Mouse (Mus musculus): Measurements from ENCODE around the gene Hspa5.

GRCm38 (mm10) chr2:34809568-34809967, 37.8 kb downstream of the Hspa5 start:
- no peak for TF ChIP-seq CTCF (IDR thresholded peaks at IDR 0.05; ENCODE audit: low read depth, low read length)
- TF ChIP-seq POLR2A (IDR thresholded peaks at IDR 0.05; ENCODE audit: insufficient read depth, low read length) = no peak
